Mouse (Mus musculus) liver, embryonic 16.5 days (tissue): ENCODE data around the gene Ikzf3. TPM values are rescaled to one million over a fixed set of nuclear protein-coding genes. Genes with fewer than 3 reads are reported as not detected.

Source experiments
- ATAC-seq: fragments of 200-750 bp; cut with Nextera tagmentation; 2 replicates; pipeline ENCODE4 v1.8.0; 2017; ENCODE audit warnings: low read depth, mild to moderate bottlenecking, moderate number of reproducible peaks, moderate library complexity
- H3K27ac ChIP-seq: fragments of 300-500 bp; sonication (generic); 2 replicates; pipeline ENCODE4 v1.5.1; 2014; ENCODE audit warnings: mild to moderate bottlenecking, low read length
- H3K27me3 ChIP-seq: fragments of 300-500 bp; sonication (generic); 2 replicates; pipeline ENCODE4 v1.6.1; 2014; ENCODE audit warnings: low read depth, low read length, mixed read lengths; ENCODE audit not compliant: control insufficient read depth, insufficient read depth
- H3K36me3 ChIP-seq: fragments of 300-500 bp; sonication (generic); 2 replicates; pipeline ENCODE4 v1.6.1; 2014; ENCODE audit warnings: mild to moderate bottlenecking; ENCODE audit not compliant: control insufficient read depth, insufficient read depth
- H3K4me1 ChIP-seq: fragments of 300-500 bp; sonication (generic); 2 replicates; pipeline ENCODE4 v1.6.1; 2014; ENCODE audit warnings: low read depth, low read length, mixed read lengths; ENCODE audit not compliant: control insufficient read depth
- H3K4me2 ChIP-seq: fragments of 300-500 bp; sonication (generic); 2 replicates; pipeline ENCODE4 v1.6.1; 2014; ENCODE audit warnings: low read depth, low read length, mixed read lengths
- H3K4me3 ChIP-seq: fragments of 300-500 bp; sonication (generic); 2 replicates; pipeline ENCODE4 v1.5.1; 2014; ENCODE audit warnings: low read depth, mild to moderate bottlenecking, low read length
- H3K9ac ChIP-seq: fragments of 300-500 bp; sonication (generic); 2 replicates; pipeline ENCODE4 v1.6.1; 2014; ENCODE audit warnings: low read depth, low read length
- H3K9me3 ChIP-seq: fragments of 300-500 bp; sonication (generic); replicated peaks from 2 replicates; pipeline ENCODE4 v1.6.1; 2016; ENCODE audit warnings: low read length; ENCODE audit not compliant: control insufficient read depth
- WGBS: fragments of 180-500 bp; shearing (Covaris S2); extraction: QIAGEN DNeasy Blood & Tissue Kit; methylation state at CpG from one replicate; pipeline ENCODE4 v1.1.7; 2014; ENCODE audit not compliant: insufficient replicate concordance; 5-methylcytosine and 5-hydroxymethylcytosine counted together
- polyA plus RNA-seq: library from polyadenylated mRNA; unstranded; fragments of >200 nt; fragmentation: Nextera tagmentation; extraction: Ambion mirVana; gene quantifications from 2 replicates; pipeline ENCODE4 v1.2.1, GENCODE M21; 2015

The Ikzf3 gene
- polyA plus RNA-seq, 1 experiment from 2014 or later: 0.19 TPM

DNA sequence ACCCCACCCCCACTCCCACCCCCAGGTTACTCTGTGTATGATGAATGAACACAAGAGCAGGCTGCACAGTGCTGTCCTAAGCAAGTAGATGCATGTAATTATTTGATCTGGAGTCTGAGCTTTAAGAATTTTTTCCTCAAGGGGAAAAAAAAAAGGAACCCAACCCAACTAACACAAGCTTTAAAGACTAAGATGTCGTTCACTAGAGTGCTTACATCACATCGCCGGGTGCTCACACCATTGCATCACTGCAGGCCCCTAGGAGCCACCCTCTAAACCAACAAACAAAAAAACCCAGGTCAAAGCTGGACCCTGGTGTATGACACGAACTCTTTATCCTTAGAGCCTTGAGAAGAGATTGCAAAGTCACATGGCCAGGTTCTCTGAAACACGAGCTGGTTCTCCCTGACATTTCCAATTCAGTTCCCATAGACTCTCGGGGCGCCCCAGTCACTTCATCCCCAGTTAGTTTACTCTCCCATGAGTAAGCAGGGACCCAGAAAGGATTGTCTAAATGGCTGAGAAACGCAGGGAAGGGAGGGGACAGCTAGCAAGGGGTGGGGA is 71.8 kb downstream of the Ikzf3 start:
- H3K4me3 ChIP-seq: no peak overlapping the region
- no peaks in the 10 kb centered on the region for H3K4me1 ChIP-seq
- no peaks in the 10 kb centered on the region for H3K36me3 ChIP-seq
- no peak overlapping the region for H3K4me2 ChIP-seq
- no peaks in the 10 kb centered on the region for H3K27me3 ChIP-seq
- no peaks in the 10 kb centered on the region for H3K9me3 ChIP-seq
- ATAC-seq: no peak
- WGBS: 35% methylated on average over 8 of the region's 8 CpGs
- no peak overlapping the region for H3K9ac ChIP-seq
- no peak overlapping the region for H3K27ac ChIP-seq

DNA sequence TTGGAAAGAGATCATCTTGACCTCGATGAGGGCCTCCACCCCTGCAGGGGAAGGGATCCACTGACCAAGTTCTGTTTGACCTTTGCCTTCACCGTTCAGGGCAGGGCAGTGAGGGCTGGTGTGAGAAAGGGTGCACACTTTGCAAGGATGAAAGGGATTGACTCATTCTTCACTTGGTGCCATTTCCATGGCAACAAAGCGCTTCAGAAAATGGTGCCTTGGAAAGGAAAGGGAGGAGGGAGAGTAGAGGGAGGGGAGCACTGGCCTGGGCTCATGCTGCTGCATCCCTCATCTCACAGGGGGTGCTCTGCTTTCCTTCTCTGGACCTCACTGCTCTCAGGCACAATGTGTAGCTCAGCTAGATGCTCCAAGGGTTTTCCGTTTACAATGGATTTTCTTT is 73.1 kb downstream of the Ikzf3 start:
- Histone ChIP-seq H3K27ac (no peak overlapping the region), H3K4me2 (no peak overlapping the region), H3K36me3 (no peaks in the 10 kb centered on the region), H3K9ac (no peak overlapping the region), H3K9me3 (no peaks in the 10 kb centered on the region), H3K4me3 (no peak overlapping the region), H3K27me3 (no peaks in the 10 kb centered on the region), H3K4me1 (no peaks in the 10 kb centered on the region)
- WGBS: 45% methylated on average over 4 of the region's 4 CpGs
- no peak for ATAC-seq

DNA sequence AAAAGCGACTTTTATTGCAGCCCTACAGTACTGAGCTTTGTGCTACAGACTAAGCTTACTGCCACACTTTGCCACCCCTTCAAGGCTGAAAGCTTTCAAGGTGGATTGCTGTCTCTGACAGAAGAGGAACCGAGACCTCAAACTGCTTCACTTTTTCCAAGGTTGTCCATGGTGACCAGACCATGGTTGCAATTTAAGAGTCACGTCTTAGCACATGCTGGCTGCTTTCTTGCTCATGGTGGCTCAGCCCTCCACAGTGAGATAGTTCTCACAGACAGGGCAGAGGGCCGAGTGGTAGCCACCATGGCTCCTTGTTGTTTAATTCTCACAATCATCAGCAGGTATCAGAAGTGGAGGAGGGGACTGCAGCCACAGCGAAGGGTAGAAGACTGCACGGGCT is 75.0 kb downstream of the Ikzf3 start:
- Histone ChIP-seq H3K27me3 (no peaks in the 10 kb centered on the region), H3K27ac (no peak overlapping the region), H3K36me3 (no peaks in the 10 kb centered on the region), H3K4me3 (no peak overlapping the region), H3K9ac (no peak overlapping the region), H3K4me1 (no peaks in the 10 kb centered on the region), H3K9me3 (no peaks in the 10 kb centered on the region), H3K4me2 (no peak overlapping the region)
- no peak for ATAC-seq
- 50% methylated on average over 6 of the region's 6 CpGs for WGBS

DNA sequence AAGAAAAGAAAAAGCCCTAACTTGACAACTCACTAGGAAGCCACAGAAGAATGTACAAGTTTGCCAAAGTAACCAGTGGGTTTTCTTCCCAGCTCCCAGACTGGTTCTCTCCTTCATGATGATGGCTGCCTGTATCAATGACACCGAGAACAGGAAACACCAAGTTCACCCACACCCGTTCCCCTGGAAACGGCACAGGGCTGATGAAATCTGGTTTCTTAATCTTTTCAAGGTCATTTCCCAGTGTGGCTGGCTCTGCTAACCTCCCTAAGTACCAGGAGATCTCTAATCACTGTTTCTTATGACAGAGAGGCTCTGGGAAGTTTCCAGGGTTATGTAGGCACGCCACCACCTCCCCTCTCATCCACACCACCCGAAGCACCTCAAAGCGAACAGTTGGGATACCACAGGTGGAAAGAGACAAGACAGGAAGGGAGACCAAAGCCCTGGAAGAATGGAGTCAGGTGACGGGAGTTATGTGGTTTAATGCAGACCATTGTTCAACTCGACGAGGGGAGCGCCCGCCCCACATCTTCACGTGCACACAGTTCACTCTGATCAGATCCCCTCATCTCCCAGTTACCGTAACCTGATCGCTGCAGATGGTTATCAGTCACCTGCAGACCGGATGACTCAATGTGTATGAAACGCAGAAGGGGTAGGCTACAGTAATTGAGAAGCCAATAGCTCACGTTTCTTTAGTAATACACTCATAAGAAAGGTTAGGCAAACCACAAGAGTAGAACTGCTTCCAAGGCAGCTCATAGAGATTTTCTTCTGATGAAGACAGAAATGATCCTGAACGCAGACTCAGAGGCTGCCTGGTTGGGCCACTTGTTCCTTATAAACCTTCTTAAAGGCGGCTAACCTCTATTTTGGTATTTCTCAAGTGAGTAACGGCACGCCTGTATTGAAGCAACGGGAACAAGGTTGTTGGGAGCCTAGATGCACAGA is 75.8 kb downstream of the Ikzf3 start:
- no peak for ATAC-seq
- Histone ChIP-seq H3K4me2 (no peak overlapping the region), H3K4me1 (no peaks in the 10 kb centered on the region), H3K36me3 (no peaks in the 10 kb centered on the region), H3K9ac (no peak overlapping the region), H3K4me3 (no peak overlapping the region), H3K27me3 (no peaks in the 10 kb centered on the region), H3K9me3 (no peaks in the 10 kb centered on the region), H3K27ac (no peak overlapping the region)
- WGBS: 49% methylated on average over 22 of the region's 22 CpGs

DNA sequence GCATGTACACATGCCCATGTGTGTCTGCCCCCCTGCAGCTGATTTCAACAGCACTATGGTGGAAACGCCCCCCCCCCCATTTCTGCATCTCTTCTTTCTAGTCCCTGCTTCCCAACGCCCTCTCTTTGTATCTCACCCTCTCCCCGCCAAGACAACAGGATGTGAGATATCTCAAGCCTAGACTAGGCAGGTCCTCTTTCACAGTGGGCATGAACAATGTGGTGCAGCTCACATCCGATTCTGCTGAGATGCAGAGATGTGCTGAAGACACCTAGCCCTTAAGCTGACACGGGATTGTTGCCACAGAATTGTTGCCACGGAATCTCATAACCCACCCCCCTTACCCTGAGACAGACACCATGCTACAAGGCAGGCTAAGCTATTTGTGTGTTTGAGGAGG is 81.3 kb downstream of the Ikzf3 start:
- peaks cover 7% of the 10 kb centered on the region for H3K27me3 ChIP-seq
- WGBS: 60% methylated on average over 5 of the region's 6 CpGs

DNA sequence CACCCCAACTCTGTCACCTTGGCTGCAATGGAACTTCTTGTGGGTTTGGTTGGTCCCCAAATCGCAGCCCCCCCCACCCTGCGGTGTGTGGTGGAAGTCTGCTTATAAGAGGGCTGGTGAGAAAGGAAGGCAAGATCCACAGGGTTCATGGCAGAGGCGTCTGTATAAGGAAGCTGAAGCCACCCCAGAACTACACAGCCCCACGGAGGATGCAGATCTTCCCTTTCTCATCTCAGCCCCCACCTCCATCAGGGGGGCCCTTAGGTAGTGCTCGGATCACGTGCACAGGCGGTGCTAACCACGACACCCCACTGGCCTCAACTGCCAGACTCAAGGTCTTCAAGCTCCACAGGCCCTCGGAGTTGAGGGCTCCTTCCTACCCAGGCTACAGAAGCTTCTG is 81.9 kb downstream of the Ikzf3 start:
- Histone ChIP-seq H3K4me1 (no peaks in the 10 kb centered on the region), H3K4me2 (no peak overlapping the region), H3K36me3 (no peaks in the 10 kb centered on the region), H3K9me3 (no peaks in the 10 kb centered on the region), H3K27ac (no peak overlapping the region), H3K27me3 (peaks cover 13% of the 10 kb centered on the region), H3K9ac (no peak overlapping the region), H3K4me3 (no peak overlapping the region)
- no peak for ATAC-seq
- whole genome bisulfite sequencing: 61% methylated on average over 9 of the region's 9 CpGs

More for the DNA sequence above, 81.3 kb downstream of the Ikzf3 start:
- Histone ChIP-seq H3K36me3 (no peaks in the 10 kb centered on the region), H3K27ac (no peak overlapping the region), H3K4me1 (no peaks in the 10 kb centered on the region), H3K9ac (no peak overlapping the region), H3K4me3 (no peak overlapping the region), H3K4me2 (no peak overlapping the region), H3K9me3 (no peaks in the 10 kb centered on the region)
- no peak for ATAC-seq

DNA sequence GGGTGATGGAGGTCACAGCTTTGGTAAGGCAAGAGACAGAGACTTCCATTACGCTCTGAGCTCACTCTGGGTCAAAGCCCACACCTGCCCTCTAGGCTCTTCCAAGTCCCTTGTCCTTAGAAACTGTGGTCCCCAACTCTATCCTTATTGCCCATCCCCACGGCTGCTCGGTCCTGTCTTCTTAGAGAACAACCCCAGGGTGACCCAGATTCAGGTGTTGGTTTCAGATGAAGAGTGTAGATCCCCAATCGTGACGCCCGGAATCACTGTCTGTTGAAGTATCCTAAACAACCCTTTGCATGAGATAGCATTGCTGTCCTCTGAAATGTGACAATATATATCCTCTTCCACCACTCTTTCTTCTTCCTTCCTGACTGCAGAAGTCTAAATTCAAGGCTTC is 83.6 kb downstream of the Ikzf3 start:
- no peak overlapping the region for H3K9ac ChIP-seq
- no peaks in the 10 kb centered on the region for H3K36me3 ChIP-seq
- no peak overlapping the region for H3K27ac ChIP-seq
- 71% methylated on average over 6 of the region's 6 CpGs for WGBS
- H3K4me3 ChIP-seq: no peak overlapping the region
- H3K9me3 ChIP-seq: no peaks in the 10 kb centered on the region
- ATAC-seq: no peak
- H3K4me1 ChIP-seq: peaks cover 9% of the 10 kb centered on the region
- peaks cover 27% of the 10 kb centered on the region for H3K27me3 ChIP-seq
- H3K4me2 ChIP-seq: no peak overlapping the region

DNA sequence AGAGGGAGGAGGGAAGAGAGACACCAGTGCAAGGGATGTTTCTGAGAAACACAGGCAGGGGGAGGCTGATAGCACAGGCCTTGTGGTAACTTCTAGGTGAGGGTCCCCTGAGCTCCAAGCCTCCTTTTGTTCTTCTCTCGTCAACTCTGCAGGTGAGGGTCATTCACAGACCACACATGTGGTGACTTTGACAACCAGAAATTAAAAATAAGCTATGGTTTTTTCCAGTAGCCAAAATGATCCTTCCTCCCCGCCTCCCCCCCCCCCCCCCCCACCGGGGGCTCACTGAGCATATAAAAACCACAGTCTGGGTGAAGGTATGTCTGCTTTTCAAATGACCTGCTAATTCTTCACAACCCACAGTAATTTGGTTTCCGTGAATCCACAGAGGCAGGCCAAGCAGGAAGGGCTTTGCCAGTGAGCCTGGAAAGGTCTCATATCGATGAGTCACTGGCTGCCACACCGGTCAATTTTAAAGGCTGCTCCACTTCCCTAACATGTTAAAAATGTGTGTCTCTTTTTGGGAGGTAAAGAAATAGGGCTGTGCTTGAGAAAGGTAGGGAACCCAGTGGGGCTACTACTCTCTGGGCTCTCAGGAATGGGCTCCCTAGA is 84.6 kb downstream of the Ikzf3 start:
- ATAC-seq: no peak
- peaks cover 33% of the 10 kb centered on the region for H3K27me3 ChIP-seq
- no peaks in the 10 kb centered on the region for H3K36me3 ChIP-seq
- H3K27ac ChIP-seq: no peak overlapping the region
- no peak overlapping the region for H3K4me2 ChIP-seq
- WGBS: 40% methylated on average over 6 of the region's 6 CpGs
- H3K4me1 ChIP-seq: peaks cover 9% of the 10 kb centered on the region
- H3K4me3 ChIP-seq: no peak overlapping the region
- no peaks in the 10 kb centered on the region for H3K9me3 ChIP-seq
- H3K9ac ChIP-seq: no peak overlapping the region

DNA sequence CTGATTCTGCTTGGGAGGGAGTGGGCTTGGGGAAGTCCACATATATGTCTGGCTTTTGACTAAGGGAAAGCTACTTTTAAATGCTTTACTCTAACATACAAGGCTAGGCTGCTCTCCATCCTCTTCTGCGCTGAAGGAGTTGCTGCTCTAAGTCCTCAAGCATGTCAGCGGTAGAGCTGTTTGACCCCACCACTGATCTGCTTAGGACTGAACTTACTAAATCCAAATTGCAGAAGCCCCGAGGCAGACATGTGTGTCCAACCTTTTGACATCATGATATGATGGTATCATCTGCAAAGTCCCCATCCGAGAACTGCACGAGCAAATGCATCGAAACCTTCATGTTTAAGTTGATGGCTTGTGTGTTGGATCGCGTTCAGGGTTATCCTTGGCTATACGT is 86.0 kb downstream of the Ikzf3 start:
- no peaks in the 10 kb centered on the region; the same call in 1 of the 2 replicates for H3K36me3 ChIP-seq
- H3K27ac ChIP-seq: no peak overlapping the region
- no peak overlapping the region for H3K9ac ChIP-seq
- H3K4me3 ChIP-seq: no peak overlapping the region
- H3K27me3 ChIP-seq: peaks cover 33% of the 10 kb centered on the region
- peaks cover 9% of the 10 kb centered on the region for H3K4me1 ChIP-seq
- ATAC-seq: no peak
- H3K4me2 ChIP-seq: no peak overlapping the region
- H3K9me3 ChIP-seq: no peaks in the 10 kb centered on the region
- WGBS: 67% methylated on average over 9 of the region's 9 CpGs
